Mouse (Mus musculus): ENCODE data around the gene Rnase9.

- TF ChIP-seq CTCF (IDR thresholded peaks at IDR 0.05; ENCODE audit: low read depth, low read length) (no peak), POLR2A (IDR thresholded peaks at IDR 0.05; ENCODE audit: extremely low read depth, insufficient read depth, low read length) (no peak)
These were observed 25.9 kb downstream of the Rnase9 start for GRCm38 (mm10) chr14:51015780-51016179.
